Mouse (Mus musculus): ENCODE measurements at regions not wholly inside any gene's neighbourhood (a gene's known extent, or its start where the extent isn't known, plus 50 kb on each side); places are given as distances from the start of the nearest gene placed in this dataset.

DNA sequence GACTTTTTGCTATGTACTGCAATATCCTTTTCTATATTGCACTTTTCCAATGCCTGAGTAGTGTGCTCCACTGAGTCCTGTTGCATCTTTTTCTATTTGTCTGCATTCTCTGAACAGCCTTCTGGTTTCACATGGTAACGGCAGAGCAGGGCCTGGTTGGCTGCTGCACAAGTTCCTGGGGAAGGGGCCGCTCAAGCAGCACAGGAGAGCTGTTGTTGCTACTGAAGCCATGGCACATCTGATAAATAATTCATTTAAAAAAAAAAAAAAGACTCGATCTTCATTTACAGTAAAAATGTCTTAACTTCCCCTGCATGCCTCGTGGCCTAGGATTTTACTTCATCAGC is 127.2 kb downstream of the Atp6ap1l start:
- no peak for DNase-seq (ENCODE audit: low spot score)
- Histone ChIP-seq H3K9me3 (no peaks in the 10 kb centered on the region), H3K4me3 (no peak overlapping the region), H3K36me3 (no peaks in the 10 kb centered on the region), H3K4me1 (replicated peaks) (no peaks in the 10 kb centered on the region), H3K27ac (no peak overlapping the region), H3K27me3 (ENCODE audit: insufficient read depth, poor library complexity, severe bottlenecking) (no peaks in the 10 kb centered on the region)
- 80% methylated on average over 4 of the region's 4 CpGs for WGBS

DNA sequence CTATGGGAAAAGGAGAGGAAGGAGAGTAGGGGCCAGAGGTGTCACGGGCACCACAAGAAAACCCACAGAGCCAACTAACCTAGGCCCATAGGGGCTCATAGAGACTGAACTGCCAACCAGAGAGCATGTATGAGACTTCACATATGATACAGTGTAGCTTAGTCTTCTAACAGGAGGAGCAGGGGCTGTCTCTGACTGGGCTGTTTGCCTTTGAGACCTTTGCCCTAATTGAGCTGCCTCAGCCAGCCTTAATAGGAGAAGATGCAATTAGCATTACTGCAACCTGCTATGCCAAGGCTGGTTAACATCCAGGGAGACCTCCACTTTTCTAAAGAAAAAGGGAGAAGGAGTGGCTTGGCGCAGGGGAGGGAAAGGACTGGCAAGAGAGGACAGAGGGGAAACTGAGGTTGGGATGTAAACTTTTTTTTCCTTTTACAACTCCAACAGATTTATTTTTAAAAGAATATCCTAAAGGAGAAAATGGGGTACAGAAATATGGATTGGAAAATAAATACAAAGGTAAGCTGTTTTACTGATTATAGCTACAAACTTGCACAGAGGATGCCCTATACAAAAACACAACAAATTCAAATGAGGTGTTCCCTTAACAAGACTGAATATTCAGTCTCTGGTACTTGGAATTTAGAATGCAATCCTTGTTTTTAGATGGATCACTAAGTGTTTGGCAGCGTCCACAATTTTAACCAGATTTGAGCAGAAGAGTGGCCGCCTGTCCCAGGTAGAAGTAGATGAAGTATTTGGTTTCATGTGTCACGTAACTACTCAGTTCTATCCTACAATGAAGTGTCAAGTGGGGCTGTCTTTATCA is 127.8 kb downstream of the Atp6ap1l start:
- no peaks in the 10 kb centered on the region for H3K9me3 ChIP-seq
- no peaks in the 10 kb centered on the region for H3K36me3 ChIP-seq
- H3K4me3 ChIP-seq, result no peak overlapping the region
- DNase-seq (ENCODE audit: low spot score), result no peak
- H3K27ac ChIP-seq, result no peak overlapping the region
- no peaks in the 10 kb centered on the region for H3K4me1 ChIP-seq (replicated peaks)
- WGBS, result 90% methylated on average over 5 of the region's 5 CpGs
- H3K27me3 ChIP-seq (ENCODE audit: insufficient read depth, poor library complexity, severe bottlenecking), result no peaks in the 10 kb centered on the region

DNA sequence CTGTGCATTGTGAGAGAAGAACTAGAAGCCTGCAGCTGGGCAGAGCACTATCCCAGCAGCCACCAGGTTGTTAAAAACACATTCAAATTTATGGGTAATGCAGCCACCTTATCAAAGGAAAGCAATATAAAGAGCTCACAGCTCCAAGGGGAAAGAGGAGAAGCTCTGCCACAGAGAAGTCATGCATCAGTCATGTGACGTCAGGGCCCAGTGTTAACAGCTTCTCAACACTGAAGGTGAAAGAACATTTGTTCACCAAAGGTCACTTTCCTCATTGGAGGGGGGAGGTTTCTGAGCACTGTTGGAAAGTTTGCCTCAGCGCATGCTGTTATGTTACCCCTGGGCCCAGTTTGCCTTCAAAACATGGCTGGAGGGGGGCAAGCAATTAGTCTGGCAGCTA is 143.0 kb downstream of the Atp6ap1l start:
- peak; percentile 8 for DNase-seq (ENCODE audit: low spot score)
- WGBS, result 43% methylated on average over 2 of the region's 2 CpGs

DNA sequence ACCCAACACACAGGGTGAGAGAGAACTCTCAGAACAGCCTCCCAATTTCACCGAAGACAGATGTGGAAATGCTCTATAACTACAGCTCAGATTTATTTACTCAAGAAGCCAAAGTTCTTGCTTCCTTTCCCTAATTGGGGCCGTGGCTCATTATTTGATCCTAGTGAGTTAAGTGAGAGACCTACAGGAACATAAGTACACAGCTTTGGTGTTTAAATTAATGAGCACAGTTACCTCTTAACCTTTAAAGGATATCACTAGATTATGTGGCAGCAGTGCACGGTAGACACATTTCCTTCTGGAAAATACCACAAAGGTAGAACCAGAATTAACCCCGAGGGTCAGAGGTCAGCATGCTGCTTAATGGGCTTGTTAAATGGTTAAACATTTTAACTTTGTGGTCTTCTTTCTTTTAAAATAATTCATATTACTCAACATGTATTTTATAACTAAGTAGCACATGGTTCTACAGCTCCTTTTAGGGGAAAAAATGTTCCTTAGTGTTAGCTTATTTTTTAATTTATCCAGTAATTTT is 144.6 kb downstream of the Atp6ap1l start:
- no peak for DNase-seq (ENCODE audit: low spot score)
- H3K4me3 ChIP-seq, result no peak overlapping the region

More for the DNA sequence above, 143.0 kb downstream of the Atp6ap1l start:
- Histone ChIP-seq H3K4me3 (no peak overlapping the region), H3K27me3 (ENCODE audit: insufficient read depth, poor library complexity, severe bottlenecking) (no peaks in the 10 kb centered on the region), H3K36me3 (no peaks in the 10 kb centered on the region), H3K4me1 (replicated peaks) (peaks cover 6% of the 10 kb centered on the region), H3K9me3 (no peaks in the 10 kb centered on the region), H3K27ac (no peak overlapping the region)

DNA sequence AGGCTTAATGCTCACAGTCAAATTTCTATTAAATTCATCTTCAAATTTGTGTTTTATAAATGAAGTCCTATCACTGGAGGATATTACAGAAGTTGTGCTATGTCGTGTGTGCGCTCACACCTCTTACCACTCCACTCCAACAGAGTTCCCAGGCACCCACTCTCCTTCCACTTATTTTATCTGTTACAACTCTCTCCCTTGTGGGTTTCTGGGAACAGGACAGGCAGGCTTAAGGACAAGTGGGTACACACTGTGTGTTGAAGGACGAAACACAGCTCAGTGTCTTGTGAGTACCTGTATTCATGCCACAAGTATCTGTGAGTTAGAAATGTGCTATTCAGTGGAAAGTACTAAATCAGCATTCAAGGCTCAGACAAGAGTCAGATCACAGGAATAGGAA is 150.7 kb downstream of the Atp6ap1l start:
- no peak overlapping the region for H3K27ac ChIP-seq
- no peaks in the 10 kb centered on the region for H3K36me3 ChIP-seq
- no peaks in the 10 kb centered on the region for H3K9me3 ChIP-seq
- H3K4me3 ChIP-seq, result no peak overlapping the region
- WGBS, result 93% methylated on average over 3 of the region's 3 CpGs
- DNase-seq (ENCODE audit: low spot score), result no peak
- H3K27me3 ChIP-seq (ENCODE audit: insufficient read depth, poor library complexity, severe bottlenecking), result no peaks in the 10 kb centered on the region
- H3K4me1 ChIP-seq (replicated peaks), result no peaks in the 10 kb centered on the region

More for the DNA sequence above, 144.6 kb downstream of the Atp6ap1l start:
- Histone ChIP-seq H3K27ac (no peak overlapping the region), H3K4me1 (replicated peaks) (peaks cover 6% of the 10 kb centered on the region), H3K36me3 (no peaks in the 10 kb centered on the region), H3K9me3 (no peaks in the 10 kb centered on the region), H3K27me3 (ENCODE audit: insufficient read depth, poor library complexity, severe bottlenecking) (no peaks in the 10 kb centered on the region)
- WGBS, result 72% methylated on average over 4 of the region's 4 CpGs

DNA sequence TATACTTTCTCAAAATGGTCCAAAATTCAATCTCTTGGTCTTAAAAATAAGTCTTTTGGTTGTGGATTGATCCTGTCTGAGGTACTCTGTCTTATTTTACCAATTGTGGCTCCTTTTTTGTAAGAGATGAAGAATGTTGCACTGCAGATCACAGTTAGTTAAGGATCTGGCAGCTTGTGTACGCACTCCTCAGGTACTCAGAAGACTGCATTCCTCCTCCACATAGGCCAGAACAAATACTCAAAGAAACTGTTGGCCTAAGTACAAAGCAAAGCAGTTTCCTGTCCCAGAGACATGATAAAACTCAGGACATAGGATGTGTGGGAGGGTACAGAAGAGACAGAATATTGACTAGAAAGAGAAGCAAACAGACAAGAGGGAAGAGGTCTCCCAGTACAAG is 155.4 kb downstream of the Atp6ap1l start:
- H3K4me1 ChIP-seq (replicated peaks), result no peaks in the 10 kb centered on the region
- DNase-seq (ENCODE audit: low spot score), result no peak
- WGBS, result 84% methylated on average over 1 of the region's 1 CpGs
- H3K36me3 ChIP-seq, result no peaks in the 10 kb centered on the region
- no peaks in the 10 kb centered on the region for H3K9me3 ChIP-seq
- H3K27ac ChIP-seq, result no peak overlapping the region
- no peaks in the 10 kb centered on the region for H3K27me3 ChIP-seq (ENCODE audit: insufficient read depth, poor library complexity, severe bottlenecking)
- H3K4me3 ChIP-seq, result no peak overlapping the region

DNA sequence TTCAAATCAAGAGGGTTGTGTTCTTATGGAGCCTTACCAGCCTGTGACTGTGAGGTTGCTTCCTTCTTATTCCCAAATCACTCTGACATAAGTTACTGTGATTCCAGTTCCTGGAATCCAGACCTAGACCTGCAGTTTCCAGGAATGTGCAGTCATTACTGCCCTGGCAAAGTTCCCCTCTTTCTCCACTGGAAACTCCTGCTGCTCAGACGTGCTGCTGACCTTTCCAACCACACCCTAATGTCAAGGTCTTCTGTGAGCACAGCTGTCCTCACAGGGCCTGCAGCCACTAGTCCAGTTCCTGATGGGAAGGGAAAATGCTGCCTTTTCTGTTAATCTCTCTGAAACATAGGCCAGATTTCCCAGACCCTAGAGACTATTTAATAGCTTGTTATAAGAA is 160.1 kb downstream of the Atp6ap1l start:
- no peak for DNase-seq (ENCODE audit: low spot score)
- Histone ChIP-seq H3K4me3 (no peak overlapping the region), H3K9me3 (no peaks in the 10 kb centered on the region), H3K36me3 (no peaks in the 10 kb centered on the region), H3K27me3 (ENCODE audit: insufficient read depth, poor library complexity, severe bottlenecking) (no peaks in the 10 kb centered on the region), H3K27ac (no peak overlapping the region), H3K4me1 (replicated peaks) (no peaks in the 10 kb centered on the region)
- 36% methylated on average over 1 of the region's 1 CpGs for WGBS

DNA sequence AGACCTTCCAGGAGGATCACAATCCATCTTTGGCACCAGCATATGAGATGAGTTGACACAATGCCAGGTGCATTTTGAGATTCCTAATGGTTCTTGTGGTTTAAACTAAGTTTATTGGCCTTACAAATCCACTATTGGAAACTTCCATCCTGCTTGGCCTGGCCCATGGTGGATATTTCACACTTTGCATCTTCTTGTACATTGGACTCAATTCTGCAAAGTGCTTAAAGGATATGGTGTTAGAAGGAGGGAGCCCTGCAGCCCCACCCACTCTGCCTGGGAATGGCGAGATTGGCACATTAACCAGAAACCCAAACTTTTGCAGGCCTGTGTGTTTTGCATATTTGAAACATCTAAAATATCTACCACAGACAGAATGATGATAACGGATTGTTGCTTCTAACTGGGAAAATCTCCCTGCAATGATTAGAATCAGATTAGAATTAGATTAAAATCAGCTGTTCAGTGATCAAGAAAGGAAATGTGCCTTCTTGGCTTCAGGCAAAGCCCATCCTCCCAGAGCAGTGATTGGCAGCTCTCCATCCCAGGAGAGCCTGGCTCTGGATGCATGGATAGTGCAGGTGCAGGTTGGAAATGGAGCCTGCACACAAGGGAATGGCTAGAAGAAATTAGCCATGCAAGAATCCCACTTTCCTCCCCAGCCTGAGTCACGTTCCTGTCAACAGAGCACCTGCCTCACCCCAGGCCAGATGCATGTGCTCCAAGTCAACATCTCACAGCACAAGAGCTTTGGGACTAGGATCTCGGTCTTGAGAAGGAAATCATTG is 162.3 kb downstream of the Atp6ap1l start:
- Histone ChIP-seq H3K9me3 (no peaks in the 10 kb centered on the region), H3K27me3 (ENCODE audit: insufficient read depth, poor library complexity, severe bottlenecking) (no peaks in the 10 kb centered on the region), H3K4me1 (replicated peaks) (no peaks in the 10 kb centered on the region), H3K27ac (no peak overlapping the region), H3K4me3 (no peak overlapping the region), H3K36me3 (no peaks in the 10 kb centered on the region)
- 79% methylated on average over 4 of the region's 4 CpGs for WGBS
- DNase-seq (ENCODE audit: low spot score), result no peak

DNA sequence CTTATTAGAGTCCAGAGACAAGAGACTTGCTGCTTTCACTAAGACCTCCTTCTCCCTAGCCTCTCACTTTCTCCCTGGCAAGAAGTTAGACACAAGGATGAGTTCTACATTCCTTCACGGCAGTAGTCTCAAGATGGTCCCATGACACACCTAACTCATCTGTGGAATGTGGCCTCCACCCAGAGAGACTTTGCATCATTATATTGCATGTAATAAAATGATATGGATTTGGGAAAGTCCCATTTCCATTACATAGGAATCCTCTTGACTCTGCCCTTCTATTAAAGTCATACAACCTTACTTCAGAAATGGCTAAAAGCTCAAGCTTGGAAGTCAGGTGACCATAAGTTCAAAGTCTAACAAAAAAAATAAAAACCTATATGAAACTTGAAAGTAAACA is 165.4 kb downstream of the Atp6ap1l start:
- 85% methylated on average over 1 of the region's 1 CpGs for WGBS
- Histone ChIP-seq H3K36me3 (no peaks in the 10 kb centered on the region), H3K4me1 (replicated peaks) (no peaks in the 10 kb centered on the region), H3K27me3 (ENCODE audit: insufficient read depth, poor library complexity, severe bottlenecking) (no peaks in the 10 kb centered on the region), H3K27ac (no peak overlapping the region), H3K9me3 (no peaks in the 10 kb centered on the region), H3K4me3 (no peak overlapping the region)
- DNase-seq (ENCODE audit: low spot score), result no peak

DNA sequence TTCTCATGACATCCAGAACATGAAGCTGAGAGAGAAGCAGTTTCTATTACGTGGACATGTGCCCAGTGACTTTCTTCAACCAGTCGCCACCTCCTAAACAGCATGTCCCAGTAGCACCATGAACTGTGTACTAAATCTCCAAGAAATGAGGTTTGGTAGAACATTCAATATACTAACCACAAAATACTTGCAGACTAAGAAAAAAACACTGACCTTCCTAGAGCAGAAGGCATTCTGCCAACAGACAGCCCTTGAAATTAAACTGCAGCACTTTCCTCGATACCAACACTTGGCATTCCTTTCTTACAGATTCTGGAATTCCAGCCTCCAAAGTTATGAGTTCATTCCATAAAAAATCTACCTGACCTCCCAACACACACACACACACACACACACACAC is 166.6 kb downstream of the Atp6ap1l start:
- Histone ChIP-seq H3K9me3 (no peaks in the 10 kb centered on the region), H3K27me3 (ENCODE audit: insufficient read depth, poor library complexity, severe bottlenecking) (no peaks in the 10 kb centered on the region), H3K4me1 (replicated peaks) (no peaks in the 10 kb centered on the region), H3K36me3 (no peaks in the 10 kb centered on the region), H3K27ac (no peak overlapping the region), H3K4me3 (no peak overlapping the region)
- no peak for DNase-seq (ENCODE audit: low spot score)
- 86% methylated on average over 3 of the region's 3 CpGs for WGBS

DNA sequence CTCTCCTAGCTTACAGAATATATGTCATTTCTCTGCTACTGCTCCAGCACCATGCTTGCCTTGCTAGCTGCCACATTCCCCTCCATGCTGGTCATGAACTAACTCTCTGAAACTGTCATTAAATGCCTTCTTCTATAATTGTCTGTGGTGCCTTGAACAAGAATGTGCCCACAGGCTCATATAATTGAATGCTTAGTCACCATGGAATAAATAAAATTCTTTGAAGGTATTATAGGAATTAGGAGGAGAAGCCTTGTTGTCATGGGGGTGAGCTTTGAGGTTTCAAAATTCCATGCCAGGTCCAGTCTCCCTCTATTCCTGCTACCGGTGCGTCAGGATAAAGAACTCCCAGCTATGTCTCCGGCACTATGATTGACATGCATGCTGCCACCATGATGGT is 171.9 kb downstream of the Atp6ap1l start:
- Histone ChIP-seq H3K4me1 (replicated peaks) (0 out of 2 replicates have a peak, but pooled peaks cover 4% of the 10 kb centered on the region), H3K36me3 (no peaks in the 10 kb centered on the region), H3K9me3 (no peaks in the 10 kb centered on the region), H3K4me3 (no peak overlapping the region), H3K27me3 (ENCODE audit: insufficient read depth, poor library complexity, severe bottlenecking) (no peaks in the 10 kb centered on the region), H3K27ac (no peak overlapping the region)
- 92% methylated on average over 3 of the region's 3 CpGs for WGBS
- DNase-seq (ENCODE audit: low spot score), result no peak

DNA sequence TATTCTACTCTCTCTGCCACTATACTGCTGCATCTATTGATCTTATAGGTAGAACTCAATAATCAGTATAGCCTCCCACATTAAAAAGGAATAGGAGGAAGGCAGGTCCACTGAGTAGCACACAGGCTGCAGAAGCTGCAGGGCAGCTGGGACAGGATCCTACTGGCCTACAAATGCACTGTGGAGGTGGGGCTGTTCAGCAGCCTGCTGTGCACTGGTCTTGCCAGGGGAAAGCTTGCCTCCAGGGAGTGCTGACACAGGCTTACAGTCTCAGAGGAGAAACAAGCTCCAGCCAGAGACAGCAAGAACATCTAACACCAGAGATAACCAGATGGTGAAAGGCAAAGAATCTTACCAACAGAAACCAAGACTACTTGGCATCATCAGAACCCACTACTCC is 176.1 kb downstream of the Atp6ap1l start:
- DNase-seq (ENCODE audit: low spot score), result no peak
- H3K27ac ChIP-seq, result no peak overlapping the region
- peaks cover 4% of the 10 kb centered on the region; the same call in 1 of the 2 replicates for H3K4me1 ChIP-seq (replicated peaks)

DNA sequence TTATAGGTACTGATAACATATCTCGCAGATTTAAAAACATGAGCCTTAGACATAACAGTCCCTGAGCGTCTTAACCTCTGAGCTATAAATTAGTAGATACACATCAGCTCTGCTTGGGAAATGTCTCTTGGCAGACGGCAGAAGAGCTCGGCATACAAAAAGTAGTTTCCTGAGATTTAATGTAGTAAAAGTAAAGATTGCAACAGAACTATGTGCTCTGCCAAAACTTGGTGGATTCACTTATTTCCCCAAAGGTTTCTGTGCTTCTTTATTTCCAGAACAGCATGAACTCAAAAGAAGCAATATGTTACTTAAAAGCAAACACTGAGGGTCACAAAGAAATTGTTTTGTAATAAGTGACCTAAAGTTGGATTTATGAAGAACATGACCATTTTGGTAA is 177.3 kb downstream of the Atp6ap1l start:
- Histone ChIP-seq H3K4me1 (replicated peaks) (peaks cover 17% of the 10 kb centered on the region), H3K4me3 (no peak overlapping the region), H3K27me3 (ENCODE audit: insufficient read depth, poor library complexity, severe bottlenecking) (no peaks in the 10 kb centered on the region), H3K27ac (no peak overlapping the region), H3K9me3 (no peaks in the 10 kb centered on the region), H3K36me3 (no peaks in the 10 kb centered on the region)
- 89% methylated on average over 4 of the region's 4 CpGs for WGBS
- no peak for DNase-seq (ENCODE audit: low spot score)

More for the DNA sequence above, 176.1 kb downstream of the Atp6ap1l start:
- Histone ChIP-seq H3K27me3 (ENCODE audit: insufficient read depth, poor library complexity, severe bottlenecking) (no peaks in the 10 kb centered on the region), H3K9me3 (no peaks in the 10 kb centered on the region), H3K4me3 (no peak overlapping the region), H3K36me3 (no peaks in the 10 kb centered on the region)

Measured in hindbrain, embryonic 10.5 days (tissue).